Mouse (Mus musculus) testis, adult 2 months (tissue): ENCODE measurements at regions not wholly inside any gene's neighbourhood (a gene's known extent, or its start where the extent isn't known, plus 50 kb on each side); places are given as distances from the start of the nearest gene placed in this dataset.

Experiments used
- CTCF ChIP-seq: fragments of 200-500 bp; IDR thresholded peaks from 2 replicates; pipeline ENCODE4 v1.5.1; 2012; ENCODE audit warnings: low read depth, mild to moderate bottlenecking, inconsistent platforms, low read length, moderate library complexity; ENCODE audit not compliant: control insufficient read depth, insufficient read depth, insufficient replicate concordance
- POLR2A ChIP-seq: fragments of 200-500 bp; IDR thresholded peaks from 2 replicates; pipeline ENCODE4 v1.6.1; 2012; ENCODE audit warnings: low read depth, mild to moderate bottlenecking, inconsistent platforms, low read length, moderate library complexity; ENCODE audit not compliant: control insufficient read depth

DNA sequence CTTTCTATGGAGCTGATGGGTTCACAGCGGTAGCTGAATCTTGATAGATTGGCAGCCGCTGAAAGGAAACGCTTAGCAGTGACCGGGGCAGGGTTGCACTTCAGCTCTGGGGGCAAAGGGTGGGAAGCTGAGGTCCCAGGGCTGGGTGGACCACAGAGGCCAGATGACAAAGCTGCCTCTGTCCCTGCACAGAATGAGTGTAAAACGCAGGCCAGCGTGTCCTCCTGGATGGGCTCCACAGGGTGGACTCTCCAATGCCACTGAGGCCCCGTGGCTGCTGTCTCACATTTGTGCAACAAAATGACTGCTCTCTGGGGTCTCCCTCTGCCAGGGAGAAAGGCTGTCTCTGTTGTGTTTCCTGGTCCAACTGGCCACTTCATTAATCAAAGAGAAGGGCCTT lies 179.8 kb downstream of the Tshz3 start:
- TF ChIP-seq POLR2A (no peak), CTCF (no peak)
